Mouse (Mus musculus): ENCODE measurements around the gene Plod3.
"Not testable (repeated sequence)": the region's sequence is repeated elsewhere in the genome, so short reads cannot be mapped to it uniquely, and the experiment has no call there.

Plod3 gene

DNA sequence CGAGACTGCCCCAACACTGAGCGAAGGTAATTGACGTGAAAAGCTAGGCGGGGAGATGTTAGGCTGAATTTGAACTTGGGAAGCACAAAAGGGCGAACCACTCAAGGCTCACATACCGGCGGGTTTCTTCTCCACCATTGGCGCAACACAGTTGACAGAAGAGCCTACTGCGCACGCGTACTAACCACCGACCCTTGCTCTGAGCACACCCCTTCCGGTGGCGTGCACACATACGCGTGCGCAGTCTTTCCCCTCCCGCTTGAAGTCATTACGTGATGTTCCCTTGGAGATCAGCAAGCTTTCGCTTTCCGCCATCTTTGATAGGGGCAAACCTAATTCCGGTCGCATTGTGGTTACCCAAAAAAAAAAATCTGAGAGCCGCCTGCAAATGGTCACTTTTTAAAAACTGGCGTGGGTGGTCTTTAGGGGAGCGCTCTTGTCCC is at the start of gene Plod3:
Gene Plod3, plus strand, starts transcription at position 325 of the 443 bp plus-strand sequence.
- peak; percentile 89 to 93 for DNase-seq (ENCODE audit: low spot score in 2 of 2)

DNA sequence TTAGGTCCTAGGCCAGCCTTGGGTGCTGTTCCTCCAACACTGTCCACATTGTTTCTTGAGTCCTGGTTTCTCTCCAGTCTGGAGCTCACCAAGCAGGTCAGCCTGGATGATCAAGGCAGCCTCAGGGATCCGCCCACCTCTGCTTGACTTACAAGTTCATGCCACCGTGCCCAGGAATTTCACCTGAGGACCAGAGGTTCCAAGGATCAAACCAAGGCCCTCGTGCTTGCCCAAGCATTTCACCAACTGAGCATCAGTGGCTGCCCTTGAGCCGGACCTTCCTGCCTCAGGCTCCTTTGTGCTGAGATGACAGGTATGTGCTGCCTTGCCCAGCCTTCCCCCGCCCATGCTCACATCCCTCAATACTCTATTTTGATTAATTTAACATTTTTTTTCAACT is 49.2 kb upstream of the Plod3 start:
- DNase-seq (ENCODE audit: low spot score in 2 of 2): no peak

DNA sequence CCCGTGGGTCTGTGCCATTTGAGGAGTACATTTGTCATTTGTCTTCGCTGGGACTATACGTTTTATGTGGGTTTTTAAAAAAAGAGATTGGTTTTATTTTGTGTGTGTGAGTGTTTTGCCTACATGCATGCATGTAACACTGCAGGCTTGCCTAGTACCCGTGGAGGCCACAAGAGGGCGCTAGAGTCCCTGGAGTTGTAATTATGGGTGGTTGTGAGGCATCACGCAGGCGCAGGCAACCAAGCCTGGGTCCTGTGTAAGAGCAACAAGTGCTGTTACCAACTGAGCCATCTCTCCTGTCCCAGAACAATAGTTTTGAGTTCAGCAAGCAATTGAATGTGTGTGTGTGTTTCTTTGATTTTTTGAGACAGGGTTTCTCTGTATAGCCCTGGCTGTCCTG is 47.5 kb upstream of the Plod3 start:
- DNase-seq (ENCODE audit: low spot score in 2 of 2): peak in 1 of 2 experiments; percentile 34

DNA sequence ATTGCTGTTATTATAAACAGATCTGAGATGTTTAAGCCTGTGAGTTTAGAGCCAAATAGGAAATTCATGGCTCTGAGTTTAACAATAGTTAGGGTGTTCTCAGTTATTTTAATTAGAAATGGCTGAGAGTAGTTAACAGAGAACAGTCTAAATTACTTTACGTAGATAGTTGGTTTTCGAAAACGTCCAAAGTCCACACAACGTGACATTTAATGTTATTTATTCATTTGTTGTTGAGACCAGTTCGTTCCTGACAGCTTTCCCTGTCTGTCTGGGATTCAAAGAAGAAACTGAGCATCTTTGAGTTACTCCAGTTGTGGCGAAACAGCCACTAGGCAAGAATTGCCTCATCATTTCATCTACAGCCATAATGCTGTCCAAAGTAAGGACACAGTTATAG is 46.8 kb upstream of the Plod3 start:
- not testable (repeated sequence) for DNase-seq (ENCODE audit: low spot score in 2 of 2)

DNA sequence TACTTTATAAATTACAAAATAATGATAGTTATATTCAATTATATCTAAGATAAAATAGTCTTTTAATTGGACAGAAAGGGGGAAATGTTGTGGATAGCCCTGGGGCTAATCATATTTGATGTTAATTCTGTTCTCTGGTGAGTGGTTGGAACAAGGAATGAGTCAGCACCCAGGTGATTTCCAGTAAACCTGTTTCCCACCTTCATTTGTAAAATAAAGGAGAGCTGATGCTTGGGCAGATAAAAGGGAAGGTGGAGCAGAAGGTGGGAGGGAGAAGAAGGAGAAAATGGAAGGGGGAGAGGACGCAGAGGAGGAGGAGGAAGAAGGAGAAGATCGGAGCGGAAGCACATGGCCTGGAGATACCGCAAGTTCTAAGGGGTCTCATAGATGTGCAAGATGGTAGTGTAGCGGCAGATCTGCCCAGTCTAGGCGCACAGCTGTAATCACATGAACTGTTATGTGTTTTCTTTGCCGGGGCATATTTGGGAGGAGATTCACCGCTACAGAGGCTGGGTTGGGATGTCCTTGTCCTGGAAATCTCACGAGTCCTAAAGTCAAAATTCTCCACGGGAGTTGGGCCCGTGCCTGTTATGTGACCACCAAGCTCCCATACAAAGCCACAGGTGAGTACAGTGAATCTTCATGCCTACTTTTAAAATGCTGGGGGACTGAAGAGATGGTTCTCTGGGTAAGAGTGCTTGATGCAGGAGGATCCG is 45.8 kb upstream of the Plod3 start:
- DNase-seq (ENCODE audit: low spot score in 2 of 2): no peak

DNA sequence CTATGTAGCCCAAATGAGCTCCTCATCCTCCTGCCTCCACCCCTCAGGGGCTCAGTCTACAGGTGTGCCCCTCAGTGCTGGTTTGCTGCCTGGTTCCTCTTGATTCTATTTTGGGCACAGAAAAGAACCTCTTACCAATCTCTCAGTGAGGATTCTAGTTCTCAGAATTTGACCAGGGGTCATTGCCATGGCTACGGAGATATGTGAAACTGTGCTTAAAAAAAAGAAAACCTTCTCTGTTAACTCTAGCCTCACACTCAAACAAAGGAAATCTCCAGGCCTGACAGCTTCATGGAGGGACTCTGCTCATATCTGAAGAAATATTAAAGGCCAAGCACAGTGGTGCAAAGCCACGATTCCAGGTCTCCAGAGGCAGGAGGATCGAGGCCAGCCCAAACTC is 44.0 kb upstream of the Plod3 start:
- DNase-seq (ENCODE audit: low spot score in 2 of 2): no peak

DNA sequence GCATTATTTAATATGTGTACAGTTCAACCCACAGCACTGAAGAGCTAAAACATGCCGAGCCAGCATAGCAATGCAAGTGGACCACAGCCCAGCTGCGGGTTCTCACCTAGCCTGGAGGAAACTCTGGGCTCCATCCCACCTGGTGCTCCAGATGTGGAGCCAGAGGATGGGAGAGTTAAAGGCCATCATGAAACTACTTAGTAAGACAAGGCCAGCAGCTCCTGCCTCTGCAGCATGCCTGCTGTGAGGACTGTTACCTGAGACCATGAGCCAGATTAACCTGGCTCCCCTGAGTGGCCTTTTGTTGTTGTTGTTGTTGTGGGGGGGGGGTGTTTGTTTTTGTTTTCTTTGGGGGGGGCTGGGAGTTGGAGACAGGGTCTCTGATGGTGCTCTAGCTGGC is 43.4 kb upstream of the Plod3 start:
- DNase-seq (ENCODE audit: low spot score in 2 of 2): no peak

DNA sequence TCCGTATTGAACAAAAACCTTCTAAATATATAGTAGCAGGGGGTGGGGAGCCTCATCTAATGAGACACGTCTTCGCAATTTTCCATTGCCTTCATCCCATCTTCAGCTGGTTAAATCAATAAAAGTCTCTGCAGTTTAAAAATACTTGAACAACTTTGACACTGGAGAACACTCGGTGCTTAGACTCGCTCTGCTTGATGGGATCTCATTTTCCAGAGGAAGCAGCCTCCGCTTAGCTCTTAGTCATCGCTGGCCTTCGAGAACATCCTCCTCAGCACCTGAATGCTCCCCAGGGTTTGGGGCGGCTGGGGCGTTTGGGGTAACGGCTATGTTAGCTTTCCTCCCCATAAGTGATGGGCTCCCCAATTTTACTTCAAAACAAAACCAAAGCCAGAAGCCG is 41.7 kb upstream of the Plod3 start:
- no peak for DNase-seq (ENCODE audit: low spot score in 2 of 2)

DNA sequence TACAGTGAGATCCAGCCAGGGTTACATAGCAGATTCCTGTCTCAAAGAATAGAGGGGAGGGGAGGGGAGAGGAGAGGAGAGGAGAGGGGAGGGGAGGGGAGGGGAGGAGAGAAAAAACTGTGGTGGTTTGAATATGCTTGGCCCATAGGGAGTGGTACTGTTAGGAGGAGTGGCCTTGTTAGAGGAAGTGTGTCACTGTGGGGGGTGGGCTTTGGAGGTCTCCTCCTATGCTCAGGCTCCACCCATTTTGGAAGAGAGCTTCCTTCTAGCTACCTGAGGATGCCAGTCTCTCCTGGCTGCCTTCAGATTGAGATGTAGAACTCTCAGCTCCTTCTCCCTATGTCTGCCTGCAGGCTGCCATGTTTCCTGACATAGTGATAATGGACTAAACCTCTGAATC is 38.9 kb upstream of the Plod3 start:
- DNase-seq (ENCODE audit: low spot score in 2 of 2): no peak

DNA sequence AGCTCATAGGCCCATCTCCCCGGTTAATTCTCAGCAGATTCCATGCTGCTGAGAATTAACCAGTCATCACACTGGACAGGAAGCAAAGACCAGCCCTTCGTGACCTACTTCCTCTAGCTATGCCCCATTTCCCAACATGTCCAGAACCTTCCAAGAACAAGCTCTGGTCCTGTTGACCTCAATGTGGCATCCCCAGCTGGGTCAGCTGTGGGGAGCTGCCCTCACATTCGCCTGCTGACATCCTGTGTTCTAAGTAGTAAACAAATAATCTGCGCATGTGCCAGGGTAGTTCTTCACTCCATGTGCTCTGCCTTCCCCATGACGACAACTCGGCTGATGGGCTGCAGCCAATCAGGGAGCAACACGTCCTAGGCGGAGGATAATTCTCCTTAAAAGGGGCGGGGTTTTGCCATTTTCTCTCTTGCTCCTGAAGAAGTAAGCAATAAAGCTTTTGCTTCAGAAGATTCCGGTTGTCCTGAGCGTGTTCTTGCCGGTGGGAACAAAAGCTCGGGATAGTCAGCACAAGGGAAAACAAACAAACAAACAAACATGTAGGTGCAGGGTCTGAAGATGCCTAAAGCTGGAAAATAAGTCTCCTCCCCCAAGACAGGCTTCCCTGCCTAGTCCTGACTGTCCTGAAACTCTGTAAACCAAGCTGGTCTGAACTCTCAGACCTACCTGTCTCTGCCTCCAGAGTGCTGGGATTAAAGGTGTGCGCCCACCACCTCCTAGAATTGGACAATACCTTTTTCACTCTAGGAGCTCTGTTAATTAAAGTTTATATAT is 37.1 kb upstream of the Plod3 start:
- not testable (repeated sequence) for DNase-seq (ENCODE audit: low spot score in 2 of 2)

DNA sequence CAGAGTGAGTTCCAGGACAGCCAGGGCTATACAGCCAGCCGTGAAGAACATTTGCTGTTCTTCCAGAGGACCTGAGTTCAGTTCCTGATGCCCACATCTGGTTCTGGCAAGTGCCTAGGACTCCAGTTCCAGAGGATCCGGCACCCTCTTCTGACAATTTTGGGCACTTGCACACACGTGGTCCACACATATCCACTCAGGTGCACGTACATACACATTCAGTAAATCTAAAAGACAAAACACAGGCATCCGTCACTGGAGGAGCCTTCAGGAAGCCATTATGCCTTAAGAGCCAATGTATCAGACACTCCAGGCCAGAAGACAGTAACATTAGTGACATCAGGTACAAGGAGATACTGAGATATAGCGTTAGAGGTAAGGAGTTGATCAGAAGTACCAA is 36.3 kb upstream of the Plod3 start:
- no peak for DNase-seq (ENCODE audit: low spot score in 2 of 2)

DNA sequence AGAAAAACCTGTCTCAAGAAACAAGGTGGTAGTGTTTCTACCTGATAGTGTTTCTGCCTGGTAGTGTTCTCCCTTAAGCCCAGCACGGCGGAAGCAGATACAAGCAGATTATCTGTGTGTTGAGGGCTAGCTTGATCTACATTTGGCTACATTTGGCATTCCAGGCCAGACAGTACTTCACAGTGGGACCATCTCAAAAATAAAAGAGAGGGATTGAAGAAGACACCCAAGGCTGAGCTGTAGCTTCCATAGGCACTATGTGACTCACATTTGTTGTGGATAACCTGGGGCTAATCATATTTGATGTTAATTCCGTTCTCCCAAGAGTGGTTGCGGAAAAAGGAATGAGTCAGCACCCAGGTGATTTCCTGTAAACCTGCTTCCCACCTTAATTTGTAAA is 34.7 kb upstream of the Plod3 start:
- no peak for DNase-seq (ENCODE audit: low spot score in 2 of 2)

DNA sequence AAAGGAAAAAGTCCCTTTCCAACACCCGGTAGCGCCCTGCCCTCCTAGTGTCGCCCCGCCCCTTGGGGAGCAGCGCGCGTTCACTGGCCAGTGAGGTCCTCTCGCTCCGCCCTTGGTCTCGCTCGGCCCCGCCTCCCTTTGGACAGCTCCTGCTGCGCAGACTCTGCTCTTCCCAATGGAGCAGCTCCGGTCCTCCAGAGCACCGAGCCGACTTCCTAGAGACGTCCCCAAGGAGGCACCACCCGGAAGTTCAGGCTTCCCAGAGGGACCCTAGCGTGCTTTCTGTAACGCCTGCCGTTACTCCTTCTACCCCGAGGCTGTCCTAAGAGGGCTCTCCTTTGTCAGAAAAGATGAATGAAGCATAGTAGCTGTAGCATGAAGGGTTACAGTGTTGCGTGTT is 33.8 kb upstream of the Plod3 start, which contains the start of gene Fis1:
Gene Fis1, plus strand, starts transcription at position 261 of the 400 bp plus-strand sequence.
- DNase-seq (ENCODE audit: low spot score in 2 of 2): peak; percentile 70 to 71

DNA sequence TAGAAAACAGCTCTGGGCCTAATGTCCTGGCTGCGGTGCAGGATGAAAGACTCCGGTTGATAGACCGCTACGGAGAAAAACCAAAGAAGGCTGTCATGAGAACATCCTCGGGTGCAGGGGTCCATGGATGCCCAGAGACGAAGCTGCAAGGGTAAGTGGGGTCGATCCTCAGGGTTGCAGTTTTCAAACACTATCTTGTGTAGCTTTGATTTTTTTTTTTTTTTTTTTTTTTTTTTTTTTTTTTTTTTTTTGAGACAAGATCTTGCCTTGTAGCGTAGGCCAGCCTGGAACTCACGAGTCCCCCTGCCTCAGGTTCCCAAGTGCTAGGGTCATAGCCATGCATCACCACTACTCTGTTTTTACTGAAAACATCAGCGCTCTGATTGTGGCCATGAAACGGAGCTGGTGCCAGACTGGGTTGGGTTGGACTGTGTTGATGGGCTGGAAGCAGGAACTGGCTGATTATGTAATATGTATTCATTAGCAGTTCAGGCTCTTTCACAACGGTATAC is 33.3 kb upstream of the Plod3 start:
- no peak for DNase-seq (ENCODE audit: low spot score in 2 of 2)

DNA sequence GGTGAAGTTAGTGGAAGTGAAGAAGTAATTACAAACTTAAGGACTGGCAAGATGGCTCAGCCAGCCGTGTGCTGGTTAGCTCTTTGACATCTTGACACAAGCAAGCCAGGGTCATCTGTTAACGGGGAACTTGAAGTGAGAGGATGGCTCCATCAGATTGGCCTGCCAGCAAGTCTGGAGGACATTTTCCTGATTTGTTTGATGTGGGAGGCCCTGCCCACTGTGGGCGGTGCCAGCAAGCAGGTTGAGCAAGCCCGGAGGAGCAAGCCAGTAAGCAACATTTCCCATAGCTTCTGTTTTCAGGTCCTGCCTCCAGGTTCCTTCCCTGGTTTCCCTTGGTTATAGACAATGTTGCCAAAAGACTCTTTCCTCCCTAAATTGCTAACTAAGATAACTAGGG is 31.2 kb upstream of the Plod3 start:
- no peak for DNase-seq (ENCODE audit: low spot score in 2 of 2)

DNA sequence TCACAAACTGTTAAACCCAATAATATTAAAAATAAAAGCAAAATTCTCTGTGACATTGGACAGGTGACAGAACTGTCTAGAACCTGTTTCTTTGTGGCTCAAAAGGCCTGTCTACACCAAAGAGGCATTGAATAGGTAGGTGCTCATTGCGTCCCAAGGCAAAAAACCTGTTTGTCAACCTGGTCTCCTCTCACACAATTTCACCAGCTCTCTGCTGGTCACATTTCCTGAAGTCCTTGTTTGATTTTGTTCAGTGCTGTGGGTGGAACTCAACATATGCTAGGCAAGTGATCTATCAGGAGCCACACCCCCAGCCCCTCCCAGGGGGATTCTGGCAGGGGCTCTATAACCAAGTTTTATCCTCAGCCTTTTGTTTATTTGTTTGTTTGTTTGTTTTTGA is 29.6 kb upstream of the Plod3 start:
- DNase-seq (ENCODE audit: low spot score in 2 of 2): no peak

DNA sequence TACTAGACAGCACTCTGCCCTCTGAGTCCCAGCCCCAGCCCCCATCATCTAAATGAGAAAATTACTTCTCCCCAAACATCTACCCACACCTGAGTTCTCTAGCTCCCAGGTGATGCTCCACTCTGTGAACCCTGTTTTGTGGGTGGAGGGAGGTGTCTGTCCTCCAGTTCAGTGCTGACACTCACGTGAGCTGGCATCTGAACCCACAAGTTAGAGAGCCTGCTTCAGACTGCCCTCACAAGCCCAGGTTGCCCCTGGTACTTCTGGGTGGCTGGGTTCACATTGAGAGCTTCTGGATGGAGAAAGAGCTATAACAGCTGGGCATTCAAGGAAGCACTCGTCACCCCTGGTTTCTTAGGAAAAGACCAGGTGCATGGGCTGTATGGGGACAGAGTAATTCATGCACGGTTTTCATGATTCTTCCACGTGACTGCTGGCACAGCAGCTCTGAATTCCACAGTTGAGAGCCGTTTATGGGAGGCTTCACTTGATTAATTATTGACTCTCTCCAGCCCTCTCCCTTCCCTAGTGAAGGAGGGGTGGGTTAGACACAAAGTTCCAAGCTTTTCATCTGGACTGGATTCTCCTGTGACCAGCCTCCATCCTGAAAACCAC is 27.7 kb upstream of the Plod3 start:
- no peak for DNase-seq (ENCODE audit: low spot score in 2 of 2)

DNA sequence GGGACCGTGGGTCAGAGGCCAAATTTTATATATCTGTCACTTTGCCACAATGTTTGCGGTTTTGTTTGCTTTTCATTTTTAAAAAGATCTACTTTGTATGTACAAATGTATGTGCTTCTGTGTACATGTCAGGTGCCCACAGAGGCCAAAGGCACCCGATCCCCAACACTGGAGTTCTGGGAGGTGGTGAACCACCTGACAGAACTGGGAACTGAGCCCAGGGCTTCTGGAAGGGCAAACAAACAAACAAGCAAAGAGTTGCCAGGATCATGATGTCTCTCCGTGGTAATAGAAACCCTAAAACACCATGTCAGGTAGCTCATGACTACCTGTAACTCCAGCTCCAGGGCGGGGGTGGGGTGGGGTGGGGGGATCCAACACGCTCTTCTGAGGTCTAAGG is 26.8 kb upstream of the Plod3 start:
- DNase-seq (ENCODE audit: low spot score in 2 of 2): no peak

DNA sequence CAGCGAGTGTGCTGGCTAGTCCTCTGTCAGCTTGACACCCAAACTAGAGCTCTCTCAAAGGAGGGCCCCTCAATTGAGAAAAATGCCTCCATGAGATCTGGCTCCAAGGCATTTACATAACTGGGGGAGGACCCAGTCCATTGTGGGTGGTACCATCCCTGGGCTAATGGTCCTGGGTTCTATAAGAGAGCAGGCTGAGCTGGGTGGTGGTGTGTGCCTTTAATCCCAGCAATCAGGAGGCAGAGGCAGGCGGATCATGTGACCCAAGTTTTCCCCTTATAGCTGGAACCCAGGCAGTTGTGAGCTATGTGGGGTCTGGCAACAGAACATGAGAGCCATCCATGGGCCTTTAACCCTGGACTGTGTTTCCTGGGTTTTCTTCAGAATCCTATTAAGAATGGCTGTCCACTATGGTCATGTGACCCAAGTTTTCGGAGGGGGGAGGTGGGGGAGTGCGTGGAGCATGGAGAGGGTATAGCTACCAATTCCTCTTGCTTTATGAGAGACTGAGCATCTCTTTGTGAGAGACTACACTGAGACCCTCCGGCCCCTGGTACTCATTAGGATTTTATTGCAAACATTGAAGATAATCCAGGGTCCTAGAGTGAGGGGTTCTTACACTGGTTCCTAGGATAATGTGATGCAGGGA is 25.4 kb upstream of the Plod3 start:
- no peak for DNase-seq (ENCODE audit: low spot score in 2 of 2)

DNA sequence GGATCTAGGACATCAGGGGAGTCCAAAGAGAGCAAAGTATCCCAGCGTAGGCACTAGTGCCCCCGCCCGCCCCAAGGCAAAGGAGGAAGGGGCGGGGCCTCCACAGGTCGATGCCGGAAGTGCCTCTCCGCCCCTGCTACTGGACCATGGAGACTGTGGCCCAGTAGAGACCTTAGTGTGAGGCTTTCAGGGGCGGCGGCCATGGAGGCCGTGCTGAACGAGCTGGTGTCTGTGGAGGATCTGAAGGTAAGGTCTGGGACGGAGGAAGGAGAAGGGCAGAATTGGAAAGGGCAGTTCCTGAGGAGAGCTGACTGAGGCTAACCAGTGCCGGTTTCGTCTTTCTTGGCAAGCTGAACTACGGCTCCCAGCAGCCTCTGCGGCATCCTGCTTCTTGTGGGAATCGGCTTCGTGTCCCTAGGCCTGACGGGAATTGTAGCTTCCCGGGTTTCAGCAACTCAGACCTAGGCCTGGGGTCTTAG is 24.8 kb upstream of the Plod3 start:
- DNase-seq (ENCODE audit: low spot score in 2 of 2): peak; percentile 71 to 84

DNA sequence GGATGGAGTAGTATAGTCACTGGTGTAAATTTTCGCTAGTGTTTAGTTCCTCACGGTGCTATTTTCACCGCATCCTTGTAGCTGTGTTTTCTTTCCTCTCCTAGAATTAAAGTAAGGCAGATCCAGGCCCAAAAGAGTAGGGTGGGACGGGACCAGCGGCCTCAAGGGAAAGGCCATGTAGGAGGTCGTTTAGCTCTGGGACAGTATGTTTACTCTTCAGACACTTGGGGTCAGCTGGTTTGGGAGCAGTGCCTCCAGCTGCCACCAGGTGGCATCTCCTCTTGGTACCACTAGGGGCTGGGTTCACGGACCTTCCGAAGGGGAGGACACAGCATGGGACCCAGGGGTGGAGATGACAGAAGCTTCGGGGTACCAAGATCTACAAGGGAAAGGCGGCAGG is 24.3 kb upstream of the Plod3 start:
- DNase-seq (ENCODE audit: low spot score in 2 of 2): peak; percentile 75 to 86
